Mouse (Mus musculus): ENCODE data around the gene Ptprcap.
"Not testable (repeated sequence)": the region's sequence is repeated elsewhere in the genome, so short reads cannot be mapped to it uniquely, and the experiment has no call there.

Ptprcap gene

GRCm38 (mm10) chr19:4153232-4153654 is at the start of gene Ptprcap:
Gene Ptprcap (plus strand): TSS chr19:4153604.
- no peak for DNase-seq (ENCODE audit: low spot score in 2 of 2)

GRCm38 (mm10) chr19:4103792-4104191 is 49.6 kb upstream of the Ptprcap start:
- DNase-seq (ENCODE audit: low spot score in 2 of 2), result no peak

- DNase-seq (ENCODE audit: low spot score in 2 of 2), result no peak
Observed at GRCm38 (mm10) chr19:4104675-4105194, 48.7 kb upstream of the Ptprcap start.

GRCm38 (mm10) chr19:4106654-4107053 is 46.8 kb upstream of the Ptprcap start:
- no peak for DNase-seq (ENCODE audit: low spot score in 2 of 2)

- no peak for DNase-seq (ENCODE audit: low spot score in 2 of 2)
Observed at GRCm38 (mm10) chr19:4108535-4108934, 44.9 kb upstream of the Ptprcap start.

GRCm38 (mm10) chr19:4112063-4112960 is 41.1 kb upstream of the Ptprcap start:
- no peak for DNase-seq (ENCODE audit: low spot score in 2 of 2)

- DNase-seq (ENCODE audit: low spot score in 2 of 2), result no peak
Observed at GRCm38 (mm10) chr19:4113186-4113805, 40.1 kb upstream of the Ptprcap start.

GRCm38 (mm10) chr19:4113806-4114230 is 39.6 kb upstream of the Ptprcap start:
- peak; percentile 68 to 77 for DNase-seq (ENCODE audit: low spot score in 2 of 2)

GRCm38 (mm10) chr19:4114551-4114950 is 38.9 kb upstream of the Ptprcap start:
- DNase-seq (ENCODE audit: low spot score in 2 of 2), result no peak

GRCm38 (mm10) chr19:4115144-4115543 is 38.3 kb upstream of the Ptprcap start:
- no peak for DNase-seq (ENCODE audit: low spot score in 2 of 2)

GRCm38 (mm10) chr19:4115816-4116215 is 37.6 kb upstream of the Ptprcap start:
- no peak for DNase-seq (ENCODE audit: low spot score in 2 of 2)

GRCm38 (mm10) chr19:4117006-4117405 is 36.4 kb upstream of the Ptprcap start:
- no peak for DNase-seq (ENCODE audit: low spot score in 2 of 2)

- no peak for DNase-seq (ENCODE audit: low spot score in 2 of 2)
Observed at GRCm38 (mm10) chr19:4118350-4118749, 35.1 kb upstream of the Ptprcap start.

GRCm38 (mm10) chr19:4119716-4120487 is 33.5 kb upstream of the Ptprcap start:
- peak; percentile 69 to 81 for DNase-seq (ENCODE audit: low spot score in 2 of 2)

- peak in 1 of 2 experiments; percentile 16 for DNase-seq (ENCODE audit: low spot score in 2 of 2)
Observed at GRCm38 (mm10) chr19:4120496-4120895, 32.9 kb upstream of the Ptprcap start.

GRCm38 (mm10) chr19:4121097-4121805 is 32.2 kb upstream of the Ptprcap start:
- peak; percentile 98 for DNase-seq (ENCODE audit: low spot score in 2 of 2)

GRCm38 (mm10) chr19:4121896-4122295 is 31.5 kb upstream of the Ptprcap start:
- not testable (repeated sequence) for DNase-seq (ENCODE audit: low spot score in 2 of 2)

GRCm38 (mm10) chr19:4122411-4123370 is 30.7 kb upstream of the Ptprcap start:
- no peak for DNase-seq (ENCODE audit: low spot score in 2 of 2)

- DNase-seq (ENCODE audit: low spot score in 2 of 2), result no peak
Observed at GRCm38 (mm10) chr19:4124432-4124831, 29.0 kb upstream of the Ptprcap start.

- DNase-seq (ENCODE audit: low spot score in 2 of 2), result not testable (repeated sequence)
Observed at GRCm38 (mm10) chr19:4125268-4125667, 28.1 kb upstream of the Ptprcap start.
